Mouse (Mus musculus): ENCODE results near the gene Crat. TPM values are rescaled to one million over a fixed set of nuclear protein-coding genes. Genes with fewer than 3 reads are reported as not detected.

The Crat gene
- polyA plus RNA-seq, 1 experiment, result 22.5 TPM

- Histone ChIP-seq H3K79me3 (ENCODE audit: low read depth) (peaks cover 11% of the 10 kb centered on the region), H3K27me3 (ENCODE audit: control insufficient read depth, insufficient read depth, insufficient read length) (no peaks in the 10 kb centered on the region), H3K36me3 (ENCODE audit: control insufficient read depth, insufficient read depth) (peaks cover 56% of the 10 kb centered on the region), H3ac (ENCODE audit: control insufficient read depth, insufficient read length, low read depth) (no peak overlapping the region), H3K4me3 (ENCODE audit: insufficient read depth, poor library complexity, severe bottlenecking) (no peak overlapping the region), H3K79me2 (ENCODE audit: control insufficient read depth, insufficient read depth) (peaks cover 27% of the 10 kb centered on the region)
- no peak for TF ChIP-seq CTCF (IDR thresholded peaks at IDR 0.05; ENCODE audit: control insufficient read depth, insufficient read depth, insufficient read length)
- TF ChIP-seq MYOD1 (IDR thresholded peaks at IDR 0.05; ENCODE audit: control insufficient read depth, insufficient read length, low read depth), result no peak
- TF ChIP-seq CEBPB (IDR thresholded peaks at IDR 0.05; ENCODE audit: low read depth), result no peak
- TF ChIP-seq FOSL1 (IDR thresholded peaks at IDR 0.05; ENCODE audit: insufficient read depth, low read length, poor library complexity, severe bottlenecking), result no peak
- no peak for TF ChIP-seq USF1 (IDR thresholded peaks at IDR 0.05; ENCODE audit: low read depth)
- TF ChIP-seq MAX (IDR thresholded peaks at IDR 0.05), result no peak
- no peak for TF ChIP-seq MYOG (IDR thresholded peaks at IDR 0.05; ENCODE audit: control insufficient read depth, extremely low read depth, insufficient read length)
These were observed 34.9 kb upstream of the Crat start for GRCm38 (mm10) chr2:30450530-30450929.

- peaks cover 14% of the 10 kb centered on the region for H3K79me3 ChIP-seq (ENCODE audit: low read depth)
- peaks cover 48% of the 10 kb centered on the region for H3K79me2 ChIP-seq (ENCODE audit: control insufficient read depth, insufficient read depth)
- H3K36me3 ChIP-seq (ENCODE audit: control insufficient read depth, insufficient read depth), result peaks cover 68% of the 10 kb centered on the region
- H3ac ChIP-seq (ENCODE audit: control insufficient read depth, insufficient read length, low read depth), result no peak overlapping the region
- H3K4me3 ChIP-seq (ENCODE audit: insufficient read depth, poor library complexity, severe bottlenecking), result no peak overlapping the region
- H3K27me3 ChIP-seq (ENCODE audit: control insufficient read depth, insufficient read depth, insufficient read length), result no peaks in the 10 kb centered on the region
- no peak for TF ChIP-seq CTCF (IDR thresholded peaks at IDR 0.05; ENCODE audit: control insufficient read depth, insufficient read depth, insufficient read length)
- TF ChIP-seq MYOD1 (IDR thresholded peaks at IDR 0.05; ENCODE audit: control insufficient read depth, insufficient read length, low read depth), result no peak
- no peak for TF ChIP-seq USF1 (IDR thresholded peaks at IDR 0.05; ENCODE audit: low read depth)
- no peak for TF ChIP-seq FOSL1 (IDR thresholded peaks at IDR 0.05; ENCODE audit: insufficient read depth, low read length, poor library complexity, severe bottlenecking)
- TF ChIP-seq CEBPB (IDR thresholded peaks at IDR 0.05; ENCODE audit: low read depth), result no peak
These were observed 32.8 kb upstream of the Crat start for GRCm38 (mm10) chr2:30448371-30448770.

GRCm38 (mm10) chr2:30446891-30447826, 31.5 kb upstream of the Crat start:
- Histone ChIP-seq H3K79me2 (ENCODE audit: control insufficient read depth, insufficient read depth) (peaks cover 57% of the 10 kb centered on the region), H3K79me3 (ENCODE audit: low read depth) (peaks cover 19% of the 10 kb centered on the region), H3ac (ENCODE audit: control insufficient read depth, insufficient read length, low read depth) (no peak overlapping the region), H3K4me3 (ENCODE audit: insufficient read depth, poor library complexity, severe bottlenecking) (no peak overlapping the region), H3K27me3 (ENCODE audit: control insufficient read depth, insufficient read depth, insufficient read length) (no peaks in the 10 kb centered on the region), H3K36me3 (ENCODE audit: control insufficient read depth, insufficient read depth) (peaks cover 80% of the 10 kb centered on the region)
- TF ChIP-seq FOSL1 (IDR thresholded peaks at IDR 0.05; ENCODE audit: insufficient read depth, low read length, poor library complexity, severe bottlenecking), result no peak
- no peak for TF ChIP-seq MYOD1 (IDR thresholded peaks at IDR 0.05; ENCODE audit: control insufficient read depth, insufficient read length, low read depth)
- TF ChIP-seq MAX (IDR thresholded peaks at IDR 0.05), result no peak
- no peak for TF ChIP-seq MYOG (IDR thresholded peaks at IDR 0.05; ENCODE audit: control insufficient read depth, extremely low read depth, insufficient read length)
- no peak for TF ChIP-seq CEBPB (IDR thresholded peaks at IDR 0.05; ENCODE audit: low read depth)
- TF ChIP-seq USF1 (IDR thresholded peaks at IDR 0.05; ENCODE audit: low read depth), result no peak
- no peak for TF ChIP-seq CTCF (IDR thresholded peaks at IDR 0.05; ENCODE audit: control insufficient read depth, insufficient read depth, insufficient read length)

- Histone ChIP-seq H3K4me3 (ENCODE audit: insufficient read depth, poor library complexity, severe bottlenecking) (no peak overlapping the region), H3K79me2 (ENCODE audit: control insufficient read depth, insufficient read depth) (peaks cover 57% of the 10 kb centered on the region), H3K27me3 (ENCODE audit: control insufficient read depth, insufficient read depth, insufficient read length) (no peaks in the 10 kb centered on the region), H3K36me3 (ENCODE audit: control insufficient read depth, insufficient read depth) (peaks cover 74% of the 10 kb centered on the region), H3ac (ENCODE audit: control insufficient read depth, insufficient read length, low read depth) (peak overlapping the region; percentile 55), H3K79me3 (ENCODE audit: low read depth) (peaks cover 19% of the 10 kb centered on the region)
- TF ChIP-seq CEBPB (IDR thresholded peaks at IDR 0.05; ENCODE audit: low read depth), result peak; percentile 17
- TF ChIP-seq MYOD1 (IDR thresholded peaks at IDR 0.05; ENCODE audit: control insufficient read depth, insufficient read length, low read depth), result peak; percentile 66
- no peak for TF ChIP-seq CTCF (IDR thresholded peaks at IDR 0.05; ENCODE audit: control insufficient read depth, insufficient read depth, insufficient read length)
These were observed 29.7 kb upstream of the Crat start for GRCm38 (mm10) chr2:30445312-30445711.

GRCm38 (mm10) chr2:30444450-30444849, 28.8 kb upstream of the Crat start:
- Histone ChIP-seq H3K4me3 (ENCODE audit: insufficient read depth, poor library complexity, severe bottlenecking) (no peak overlapping the region), H3K27me3 (ENCODE audit: control insufficient read depth, insufficient read depth, insufficient read length) (no peaks in the 10 kb centered on the region), H3K79me3 (ENCODE audit: low read depth) (peaks cover 16% of the 10 kb centered on the region), H3K79me2 (ENCODE audit: control insufficient read depth, insufficient read depth) (peaks cover 57% of the 10 kb centered on the region), H3ac (ENCODE audit: control insufficient read depth, insufficient read length, low read depth) (no peak overlapping the region), H3K36me3 (ENCODE audit: control insufficient read depth, insufficient read depth) (peaks cover 73% of the 10 kb centered on the region)
- TF ChIP-seq CEBPB (IDR thresholded peaks at IDR 0.05; ENCODE audit: low read depth) (no peak), MAX (IDR thresholded peaks at IDR 0.05) (no peak), USF1 (IDR thresholded peaks at IDR 0.05; ENCODE audit: low read depth) (no peak), MYOD1 (IDR thresholded peaks at IDR 0.05; ENCODE audit: control insufficient read depth, insufficient read length, low read depth) (peak; percentile 30), FOSL1 (IDR thresholded peaks at IDR 0.05; ENCODE audit: insufficient read depth, low read length, poor library complexity, severe bottlenecking) (no peak), CTCF (IDR thresholded peaks at IDR 0.05; ENCODE audit: control insufficient read depth, insufficient read depth, insufficient read length) (no peak), MYOG (IDR thresholded peaks at IDR 0.05; ENCODE audit: control insufficient read depth, extremely low read depth, insufficient read length) (no peak)

Data from C2C12 (cell line).